Mouse (Mus musculus) thymus, postnatal 25 days (tissue): ENCODE measurements around the gene Mrpl24.

Experiments
- DNase-seq: peaks from one replicate; pipeline ENCODE4 v3.0.0; 2022

Gene Mrpl24

DNA sequence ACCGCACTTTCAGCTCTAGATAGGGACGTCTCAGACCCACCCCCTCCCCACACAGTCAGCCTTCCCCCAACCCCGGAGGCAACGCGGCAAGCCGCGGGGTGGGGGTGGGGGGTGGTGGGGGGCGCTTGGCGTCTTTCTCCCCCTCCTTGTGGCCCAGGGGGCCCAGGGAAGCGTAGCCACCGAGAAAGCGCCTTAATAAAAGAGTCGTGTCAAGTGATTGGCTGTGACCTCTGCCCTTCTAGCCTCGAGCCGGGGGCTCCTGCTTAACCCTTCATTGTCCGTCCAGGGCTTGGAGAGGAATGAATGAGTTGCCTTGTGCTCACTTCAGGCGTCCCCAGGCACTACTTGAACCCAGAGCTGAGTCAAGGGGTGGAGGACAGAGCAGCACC is 28.5 kb downstream of the Mrpl24 start:
- DNase-seq: no peak

DNA sequence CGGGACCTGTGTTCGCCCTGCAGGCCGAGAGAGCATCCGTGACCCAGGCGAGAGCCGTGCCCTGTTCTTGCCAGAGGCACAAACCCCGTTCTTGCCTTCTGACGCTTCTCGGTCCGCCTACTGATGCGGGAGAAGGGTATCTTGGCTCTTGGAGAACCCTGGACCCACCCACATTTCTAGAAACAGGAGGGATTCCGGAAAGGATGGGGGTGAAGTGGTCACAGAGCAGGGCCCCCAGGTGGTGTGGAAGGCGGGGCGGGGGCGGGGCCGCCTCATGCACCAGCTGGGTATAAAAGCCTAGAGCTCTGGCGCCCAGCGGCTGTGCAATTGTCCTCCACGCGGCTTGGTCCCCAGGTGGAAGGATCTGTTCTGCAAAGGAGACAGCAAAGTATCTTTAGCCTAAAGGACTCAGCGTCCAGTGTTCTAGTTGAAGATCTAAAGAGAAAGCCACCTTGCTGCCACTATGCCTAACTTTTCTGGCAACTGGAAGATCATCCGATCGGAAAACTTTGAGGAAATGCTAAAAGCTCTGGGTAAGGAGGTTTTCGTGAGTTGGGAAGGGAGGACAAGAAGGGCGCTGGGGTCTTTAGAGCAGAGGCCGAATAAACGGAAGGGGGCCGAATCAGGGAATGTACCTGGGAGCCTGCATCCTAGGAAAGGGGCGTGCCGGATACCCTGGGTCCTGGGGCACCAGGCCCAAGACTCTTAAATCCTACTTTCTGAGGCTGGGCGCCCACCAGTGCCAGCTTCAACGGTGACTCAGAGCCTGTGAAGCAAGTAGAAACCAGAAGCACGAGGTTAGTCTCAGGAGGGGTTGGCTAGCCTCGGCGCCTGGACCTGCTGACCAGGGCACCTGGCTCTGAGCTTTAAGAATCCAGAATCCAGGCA is 29.3 kb downstream of the Mrpl24 start, which contains the start of gene Crabp2:
TSS of gene Crabp2 (plus strand) at position 289 of the 888 bp plus-strand sequence.
- no peak for DNase-seq

DNA sequence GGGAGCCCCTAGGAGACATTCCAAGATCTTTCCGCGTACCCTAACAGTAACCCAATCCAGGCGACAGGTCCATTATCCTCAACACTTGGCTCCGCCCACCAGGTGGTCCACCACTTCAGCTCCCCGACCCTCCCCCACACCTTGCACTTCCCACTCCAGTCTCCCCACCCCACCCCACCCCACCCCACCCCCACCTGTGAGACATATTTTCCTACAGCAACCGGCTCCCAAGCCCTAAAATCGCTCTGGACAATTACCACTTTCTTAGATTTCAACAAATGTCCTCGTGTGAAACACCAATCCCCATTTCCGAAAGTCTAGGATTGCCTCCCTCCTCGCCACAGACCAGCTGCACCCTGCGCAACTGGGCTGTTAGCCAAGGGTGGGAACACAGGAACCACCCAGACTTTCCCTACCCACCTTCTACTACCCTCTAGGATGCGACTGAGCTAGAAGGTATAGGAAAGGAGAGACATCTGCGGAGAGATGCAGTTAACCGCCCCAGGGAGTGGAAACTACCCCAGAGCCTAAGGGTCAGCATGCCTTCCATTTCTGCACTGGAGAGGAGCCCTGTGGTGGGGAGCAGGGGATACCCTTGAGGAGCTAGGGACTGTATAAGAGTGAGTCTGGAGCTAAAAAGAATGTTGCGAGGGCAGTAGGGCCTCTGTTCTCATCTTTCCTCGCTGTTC is 30.1 kb downstream of the Mrpl24 start:
- DNase-seq: no peak

- no peak for DNase-seq
Observed at GRCm38 (mm10) chr3:87949955-87950515, 30.7 kb downstream of the Mrpl24 start.

DNA sequence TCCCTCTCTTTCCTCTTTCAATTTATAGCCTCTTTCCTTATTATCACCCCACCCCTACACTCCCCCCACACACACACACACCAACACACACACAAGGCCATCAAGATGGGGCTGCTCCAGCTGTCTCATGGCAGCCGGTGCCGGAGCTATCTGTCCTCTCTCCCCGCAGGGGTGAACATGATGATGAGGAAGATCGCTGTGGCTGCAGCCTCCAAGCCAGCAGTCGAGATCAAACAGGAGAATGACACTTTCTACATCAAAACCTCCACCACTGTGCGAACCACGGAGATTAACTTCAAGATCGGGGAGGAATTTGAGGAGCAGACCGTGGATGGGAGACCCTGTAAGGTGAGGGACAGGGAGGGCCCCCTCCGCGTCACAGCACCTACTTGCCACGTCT is 32.6 kb downstream of the Mrpl24 start:
- DNase-seq: no peak

- no peak for DNase-seq
Observed at GRCm38 (mm10) chr3:87952440-87952839, 33.1 kb downstream of the Mrpl24 start.

DNA sequence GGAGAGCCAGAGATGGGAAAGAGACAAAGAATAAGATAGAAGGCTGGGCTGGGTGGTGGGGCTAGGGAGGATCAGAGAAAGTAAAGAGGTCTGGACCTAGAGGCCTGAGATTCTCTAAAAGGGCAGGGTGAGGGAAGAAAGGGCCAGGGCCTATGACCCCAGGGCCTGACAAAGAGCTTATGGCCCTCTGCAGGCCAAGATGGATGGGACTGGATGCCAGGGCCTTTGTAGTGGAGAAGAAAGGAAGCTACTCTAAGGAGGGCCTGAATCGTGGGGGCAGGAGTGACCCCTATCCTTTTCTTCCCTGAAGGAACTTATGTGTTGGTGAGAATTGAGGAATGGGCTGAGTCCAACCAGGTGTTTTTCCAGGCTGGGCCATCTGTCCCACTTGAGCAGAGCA is 38.8 kb downstream of the Mrpl24 start:
- DNase-seq: no peak

- no peak for DNase-seq
Observed at GRCm38 (mm10) chr3:87958476-87958875, 39.2 kb downstream of the Mrpl24 start.

DNA sequence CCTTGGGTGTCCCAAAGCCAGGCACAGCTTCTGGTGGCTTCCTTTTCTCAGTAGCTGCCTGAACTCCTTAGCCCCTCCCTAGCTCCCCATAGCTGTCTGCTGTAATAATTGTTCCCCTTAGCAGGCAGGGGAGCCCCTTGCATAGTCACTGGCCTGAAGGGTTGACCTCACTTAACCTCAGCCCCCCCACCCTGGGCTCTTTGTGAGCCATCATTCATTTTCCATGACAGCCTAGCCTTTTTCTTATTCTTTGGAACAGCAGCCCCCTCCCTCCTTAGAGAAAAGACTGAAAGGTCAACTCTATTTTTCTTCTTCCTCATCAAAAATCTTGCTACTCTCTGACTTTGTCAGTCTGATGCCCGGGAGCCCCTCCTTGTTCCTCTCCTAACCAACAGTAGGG is 39.7 kb downstream of the Mrpl24 start:
- no peak for DNase-seq

GRCm38 (mm10) chr3:87959371-87959770 is 40.1 kb downstream of the Mrpl24 start:
- DNase-seq: no peak

GRCm38 (mm10) chr3:87960191-87960585 is 40.9 kb downstream of the Mrpl24 start:
- no peak for DNase-seq

DNA sequence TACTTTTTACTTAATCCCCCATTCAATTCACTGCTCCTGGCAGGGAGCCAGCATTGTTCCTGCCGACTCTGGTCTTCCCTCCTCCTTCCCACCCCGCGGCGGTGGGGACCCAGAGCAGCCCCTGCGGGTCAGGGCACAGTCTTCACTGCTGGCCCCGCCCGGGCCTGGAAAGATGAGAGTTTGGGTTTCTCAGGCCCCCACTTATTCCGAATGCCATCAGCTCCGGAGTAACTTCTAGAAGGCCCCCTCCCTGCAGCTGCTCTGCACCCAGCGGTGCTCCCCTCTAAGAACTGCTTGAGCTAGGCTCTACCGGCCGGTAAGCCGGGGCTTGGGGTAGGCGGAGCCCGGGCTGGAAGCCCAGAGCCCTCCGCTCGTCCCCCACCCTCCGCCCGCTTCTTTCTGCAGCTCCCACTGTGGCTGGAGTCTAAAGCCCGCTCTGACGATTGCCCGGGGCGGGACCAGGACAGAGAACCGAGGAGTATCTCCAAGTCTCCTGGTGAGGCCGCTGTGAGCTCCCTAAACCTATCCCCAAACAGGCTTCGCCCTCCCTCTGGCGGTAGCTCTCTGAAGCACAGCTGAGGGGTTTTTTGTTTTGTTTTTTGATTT is 41.4 kb downstream of the Mrpl24 start:
- DNase-seq: peak; percentile 70

DNA sequence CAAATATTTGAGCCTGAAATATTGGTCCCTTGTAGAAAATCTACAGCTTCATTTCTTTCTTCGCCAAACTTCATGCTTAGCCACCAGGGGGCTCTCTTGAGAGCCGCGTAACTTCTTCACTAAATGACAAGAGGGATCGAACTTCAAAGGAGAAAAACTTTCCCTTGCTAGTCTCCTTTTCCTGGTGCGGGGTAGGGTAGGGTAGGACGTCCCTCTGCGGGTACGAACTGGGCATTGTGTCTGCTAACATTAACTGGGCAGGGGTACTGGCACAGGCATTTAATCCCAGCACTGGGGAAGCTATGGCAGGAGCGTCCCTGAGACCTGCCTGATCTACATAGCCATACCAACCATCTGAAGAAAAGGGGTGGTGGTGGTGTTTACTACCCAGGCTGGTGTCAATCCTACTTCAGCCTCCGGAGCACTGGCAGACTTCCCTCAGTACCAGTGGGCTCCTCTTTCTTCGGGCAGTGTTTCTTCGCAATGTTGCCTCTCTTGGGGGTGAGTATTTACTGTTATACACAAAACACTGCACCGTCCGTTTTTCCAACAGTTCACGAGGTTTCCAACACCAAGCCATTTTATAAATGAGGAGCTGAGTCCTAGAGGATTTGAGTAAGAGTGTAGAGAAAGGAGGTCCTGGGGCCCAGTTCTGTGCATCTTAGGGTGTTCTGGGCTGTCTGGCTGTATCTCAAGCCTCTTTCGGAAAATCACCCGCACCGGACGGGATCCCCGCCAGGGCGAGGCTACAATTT is 51.1 kb downstream of the Mrpl24 start:
- peak; percentile 56 for DNase-seq

DNA sequence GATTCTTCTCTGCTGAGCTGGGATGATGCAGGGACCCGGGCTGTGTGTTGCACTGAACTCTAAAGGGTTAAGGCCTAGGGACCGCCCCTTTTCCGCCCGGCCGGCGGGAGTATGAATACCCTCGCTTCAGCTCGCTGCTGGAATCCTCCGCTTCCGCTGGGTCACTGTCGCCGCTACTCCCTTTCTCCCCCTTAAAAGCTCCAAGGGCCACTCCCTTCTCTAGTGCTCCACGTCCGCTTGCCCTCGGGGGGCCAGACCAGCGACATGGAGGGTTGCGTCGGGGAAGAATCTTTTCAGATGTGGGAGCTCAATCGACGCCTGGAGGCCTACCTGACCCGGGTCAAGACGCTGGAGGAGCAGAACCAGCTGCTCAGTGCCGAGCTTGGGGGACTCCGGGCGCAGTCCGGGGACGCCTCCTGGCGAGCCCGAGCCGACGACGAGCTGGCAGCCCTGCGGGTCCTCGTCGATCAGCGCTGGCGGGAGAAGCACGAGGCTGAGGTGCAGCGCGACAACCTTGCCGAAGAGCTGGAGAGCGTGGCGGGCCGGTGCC is 51.7 kb downstream of the Mrpl24 start, which contains the start of gene Nes:
TSS of gene Nes (plus strand) at position 140 of the 550 bp plus-strand sequence.
- peak; percentile 18 for DNase-seq

- DNase-seq: no peak
Observed at GRCm38 (mm10) chr3:87971489-87972202, 52.3 kb downstream of the Mrpl24 start.

DNA sequence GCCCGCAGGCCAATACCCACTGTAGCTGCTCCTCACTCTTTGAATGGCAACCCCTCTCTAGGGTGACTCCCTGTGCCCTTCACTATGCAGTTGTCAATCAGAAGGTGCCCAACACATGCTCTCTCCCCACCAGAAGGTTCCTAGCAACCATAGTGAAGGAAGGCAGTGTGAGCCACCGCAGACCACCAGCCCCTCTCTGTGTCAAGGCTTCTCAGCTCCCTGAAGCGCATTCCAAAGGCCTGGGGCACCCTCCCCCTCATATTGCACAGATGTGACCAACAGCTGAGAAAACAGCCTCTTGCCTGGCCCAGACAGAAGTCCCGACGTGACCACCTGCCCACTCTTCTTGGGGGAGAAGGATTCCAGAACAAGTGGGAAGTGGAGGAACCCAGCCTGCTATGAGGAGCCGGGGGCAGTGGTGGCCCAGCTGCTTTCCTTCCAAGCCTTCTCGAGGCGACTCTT is 52.9 kb downstream of the Mrpl24 start:
- DNase-seq: no peak

DNA sequence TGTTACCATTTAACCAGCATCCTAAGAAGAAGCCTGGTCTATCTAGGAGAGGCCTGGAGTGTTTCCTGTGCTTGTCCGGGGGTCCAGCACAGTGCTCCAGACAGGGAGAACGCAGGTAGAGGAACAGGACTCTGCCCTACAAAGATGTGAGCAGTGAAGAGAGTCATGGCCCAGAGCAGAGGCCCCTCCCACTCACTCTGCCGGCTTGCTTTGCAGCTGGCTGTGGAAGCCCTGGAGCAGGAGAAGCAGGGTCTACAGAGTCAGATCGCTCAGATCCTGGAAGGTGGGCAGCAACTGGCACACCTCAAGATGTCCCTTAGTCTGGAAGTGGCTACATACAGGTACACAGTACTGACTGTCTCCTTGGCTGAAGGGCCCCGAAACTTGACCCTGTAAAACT is 53.5 kb downstream of the Mrpl24 start:
- DNase-seq: no peak
